Mouse (Mus musculus): ENCODE data around the gene Asap3. TPM values are rescaled to one million over a fixed set of nuclear protein-coding genes. Genes with fewer than 3 reads are reported as not detected.

The Asap3 gene
- 0.67 to 1.1 TPM (median 0.79 TPM) in 4 replicates for total RNA-seq (2023)

DNA sequence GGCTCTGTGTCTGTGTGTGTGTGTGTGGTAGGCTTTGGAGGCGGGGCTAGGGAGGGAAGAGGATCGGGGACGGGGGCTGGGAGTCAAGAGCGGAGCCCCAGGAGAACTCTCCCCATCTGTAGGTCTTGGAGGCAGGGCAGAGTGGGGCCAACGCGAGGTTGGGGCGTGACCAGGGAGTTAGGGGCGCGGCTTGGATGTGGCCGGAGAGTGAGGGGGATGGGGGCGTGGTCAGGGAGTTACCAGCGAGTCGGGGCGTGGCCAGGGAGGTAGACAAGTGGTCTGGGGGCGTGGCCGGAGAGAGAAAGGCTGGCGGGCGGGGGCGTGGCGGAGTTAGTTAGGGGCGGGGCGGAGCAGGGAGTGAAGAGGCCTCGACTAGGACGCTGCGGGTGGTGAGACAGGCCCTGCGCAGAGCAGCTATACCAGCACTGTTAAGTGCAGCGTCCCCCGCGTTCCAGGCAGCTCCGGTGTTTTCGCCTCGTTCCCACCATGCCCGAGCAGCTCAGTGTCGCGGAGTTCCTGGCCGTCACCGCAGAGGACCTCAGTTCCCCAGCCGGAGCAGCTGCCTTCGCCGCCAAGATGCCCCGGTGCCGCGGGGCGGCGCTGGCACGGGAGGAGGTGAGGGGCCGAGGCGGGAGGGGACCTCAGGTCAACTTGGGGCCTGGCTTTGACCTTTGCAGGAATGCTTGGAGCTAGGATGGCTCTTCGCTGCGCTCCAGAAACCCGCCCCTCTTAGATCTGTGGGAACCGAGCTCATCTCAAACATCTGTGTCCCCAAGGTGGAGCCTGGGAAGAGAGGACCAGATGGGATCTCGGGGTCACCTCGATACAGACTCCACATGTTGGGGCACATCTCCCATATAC lies at the start of gene Asap3:
TSS of gene Asap3 (plus strand) at position 333 of the 861 bp plus-strand sequence.

DNA sequence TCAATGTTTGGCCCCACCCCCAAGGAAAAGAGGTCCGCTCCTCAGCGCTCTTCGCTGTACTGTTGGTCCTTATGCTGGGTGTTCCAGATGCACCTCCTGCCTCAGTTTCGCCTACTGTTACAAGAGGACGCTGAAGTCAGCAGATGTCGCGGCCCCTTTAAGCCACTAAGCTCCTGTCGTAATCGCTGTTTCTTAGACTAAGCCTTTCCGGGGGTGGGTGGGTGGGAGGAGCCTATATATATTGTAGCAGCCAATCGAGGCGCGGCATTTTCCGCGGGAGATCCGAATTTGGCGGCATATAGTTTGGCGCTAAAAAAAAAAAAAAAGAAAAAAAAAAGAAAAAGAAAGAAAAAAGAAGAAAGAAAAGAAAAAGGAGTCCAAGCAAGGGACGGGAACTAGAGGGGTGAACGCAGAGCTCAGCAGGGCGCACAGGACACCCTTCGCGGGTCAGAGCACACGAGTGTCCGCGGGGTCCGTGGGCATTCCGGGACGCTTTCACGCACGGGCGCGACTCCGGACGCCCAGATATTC lies 34.1 kb upstream of the Asap3 start, which contains the start of gene E2f2:
TSS of gene E2f2 (plus strand) at position 384 of the 531 bp plus-strand sequence.

DNA sequence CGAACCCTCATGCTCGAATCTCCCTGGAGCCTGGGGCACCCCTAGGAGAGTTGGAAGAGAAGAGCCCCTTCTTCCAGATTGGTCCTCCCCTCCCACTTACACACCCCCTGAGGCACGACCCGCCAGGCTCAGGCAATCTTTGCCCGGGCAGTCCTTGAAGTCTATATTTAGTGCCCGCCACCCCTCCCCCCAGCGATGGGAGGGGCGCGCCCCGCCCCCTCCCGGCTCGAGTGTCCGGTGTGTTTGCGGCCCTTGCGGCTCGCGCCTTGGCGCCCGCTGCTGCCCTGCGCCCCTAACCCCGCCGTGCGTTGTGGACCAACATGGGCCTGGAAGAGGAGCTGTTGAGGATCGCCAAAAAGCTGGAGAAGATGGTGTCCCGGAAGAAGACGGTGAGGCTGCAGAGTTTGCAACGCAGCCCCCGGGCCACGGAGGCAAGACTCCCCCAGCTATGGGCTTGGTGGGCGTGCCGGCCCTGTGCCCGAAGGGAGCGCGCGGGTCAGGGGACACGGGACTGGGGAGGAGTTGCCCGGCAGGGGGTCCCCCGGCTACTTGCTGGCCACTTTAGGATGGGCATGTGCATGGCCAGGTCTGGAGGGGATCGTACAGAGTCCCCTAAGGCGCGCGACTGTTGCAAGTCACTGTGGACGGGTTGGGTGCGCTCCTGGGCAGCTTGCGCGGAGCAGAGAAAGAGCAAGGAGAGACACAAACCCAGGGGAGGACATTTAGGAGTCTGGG lies 41.7 kb downstream of the Asap3 start, which contains the start of gene Tcea3:
TSS of gene Tcea3 (plus strand) at position 1 of the 735 bp plus-strand sequence.

DNA sequence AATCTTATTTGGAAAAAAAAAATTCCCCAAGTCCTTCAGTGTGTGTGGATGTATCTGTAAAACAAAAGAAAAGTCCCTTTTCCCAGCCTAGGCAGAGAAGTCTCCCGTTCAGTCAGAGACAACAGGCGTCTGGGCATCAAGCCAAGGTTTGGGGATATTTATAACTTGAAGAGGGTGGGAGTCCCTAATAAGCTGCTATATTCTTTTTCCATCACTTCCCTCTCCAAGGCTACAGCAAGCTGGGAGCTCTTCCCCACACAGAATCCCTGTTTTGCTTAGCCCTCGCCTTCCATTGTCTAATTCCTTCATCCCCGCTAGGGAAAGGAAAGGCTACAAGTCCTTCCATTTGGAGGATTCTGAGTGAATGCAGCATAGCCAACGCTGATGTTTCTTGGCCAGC lies 78.3 kb downstream of the Asap3 start, which contains the start of gene Zfp46:
TSS of gene Zfp46 (plus strand) at position 229 of the 400 bp plus-strand sequence.

Other genes starting within 250 kb of the Asap3 start
- gene Gale, start 242.6 kb upstream of the Asap3 start, total RNA-seq (2023): 6.8 to 16.5 TPM (median 8.2 TPM) in 4 replicates
- 97.5 to 106 TPM (median 100 TPM) in 4 replicates for gene Lypla2, start 233.7 kb upstream of the Asap3 start, total RNA-seq (2023)
- 30.1 to 39.6 TPM (median 35.5 TPM) in 4 replicates for gene Pithd1, start 219.1 kb upstream of the Asap3 start, total RNA-seq (2023)
- 39.3 to 43.0 TPM (median 40.3 TPM) in 4 replicates for gene Eloa, start 184.6 kb upstream of the Asap3 start, total RNA-seq (2023)
- gene Rpl11, start 152.9 kb upstream of the Asap3 start, total RNA-seq (2023): 835 to 1,011 TPM (median 876 TPM) in 4 replicates
- 36.7 to 42.4 TPM (median 37.6 TPM) in 4 replicates for gene Id3, start 62.9 kb upstream of the Asap3 start, total RNA-seq (2023)
- gene E2f2, start 34.0 kb upstream of the Asap3 start, total RNA-seq (2023): 29.3 to 34.5 TPM (median 32.2 TPM) in 4 replicates
- gene Tcea3, start 41.4 kb downstream of the Asap3 start, total RNA-seq (2023): 6.0 to 7.6 TPM (median 6.1 TPM) in 4 replicates
- gene Zfp46, start 78.3 kb downstream of the Asap3 start, total RNA-seq (2023): 8.9 to 13.4 TPM (median 11.1 TPM) in 4 replicates
- 116 to 162 TPM (median 142 TPM) in 4 replicates for gene Hnrnpr, start 104.6 kb downstream of the Asap3 start, total RNA-seq (2023)
- gene Htr1d, start 217.2 kb downstream of the Asap3 start, total RNA-seq (2023): not detected in 4 replicates